Mouse (Mus musculus) limb, embryonic 14.5 days (tissue): ENCODE measurements around the gene Myo3b. TPM values are rescaled to one million over a fixed set of nuclear protein-coding genes. Genes with fewer than 3 reads are reported as not detected.

ENCODE experiments used
- ATAC-seq: fragments of 200-750 bp; cut with Nextera tagmentation; 2 replicates; pipeline ENCODE4 v1.8.0; 2017; ENCODE audit warnings: low read depth, moderate number of reproducible peaks, moderate TSS enrichment; ENCODE audit not compliant: low FRiP score
- DNase-seq: peaks from one replicate; pipeline ENCODE4 v3.0.0-alpha.2; 2015; ENCODE audit warnings: low spot score
- H3K27ac ChIP-seq: fragments of 300-500 bp; sonication (generic); replicated peaks from 2 replicates; pipeline ENCODE4 v1.5.1; 2014; ENCODE audit warnings: low read depth, mild to moderate bottlenecking, low read length, moderate library complexity, mixed read lengths
- H3K27me3 ChIP-seq: fragments of 300-500 bp; sonication (generic); 2 replicates; pipeline ENCODE4 v1.6.1; 2014; ENCODE audit warnings: low read length, mixed read lengths; ENCODE audit not compliant: control insufficient read depth, insufficient read depth
- H3K36me3 ChIP-seq: fragments of 300-500 bp; sonication (generic); 2 replicates; pipeline ENCODE4 v1.6.1; 2014; ENCODE audit warnings: mild to moderate bottlenecking, low read length, moderate library complexity, mixed read lengths; ENCODE audit not compliant: control insufficient read depth, insufficient read depth
- H3K4me1 ChIP-seq: fragments of 300-500 bp; sonication (generic); 2 replicates; pipeline ENCODE4 v1.6.1; 2014; ENCODE audit warnings: antibody characterized with exemption, low read length, mixed read lengths; ENCODE audit not compliant: control insufficient read depth, insufficient read depth
- H3K4me2 ChIP-seq: fragments of 300-500 bp; sonication (generic); replicated peaks from 2 replicates; pipeline ENCODE4 v1.6.1; 2014; ENCODE audit warnings: low read depth, mild to moderate bottlenecking, low read length, moderate library complexity; ENCODE audit not compliant: severe bottlenecking
- H3K4me3 ChIP-seq: fragments of 300-500 bp; sonication (generic); replicated peaks from 2 replicates; pipeline ENCODE4 v1.5.1; 2014; ENCODE audit warnings: low read length
- H3K9ac ChIP-seq: fragments of 300-500 bp; sonication (generic); 2 replicates; pipeline ENCODE4 v1.6.1; 2014; ENCODE audit warnings: mild to moderate bottlenecking, low read depth, low read length, moderate library complexity; ENCODE audit not compliant: severe bottlenecking
- H3K9me3 ChIP-seq: fragments of 300-500 bp; sonication (generic); 2 replicates; pipeline ENCODE4 v1.6.1; 2016; ENCODE audit warnings: low read length; ENCODE audit not compliant: control insufficient read depth
- POLR2A ChIP-seq: fragments of 200-500 bp; IDR thresholded peaks from 2 replicates; pipeline ENCODE4 v1.8.0; 2012; ENCODE audit warnings: inconsistent platforms, mild to moderate bottlenecking, moderate library complexity, borderline replicate concordance; ENCODE audit not compliant: insufficient read depth, insufficient read length; ENCODE audit errors: extremely low read depth
- WGBS: fragments of 180-500 bp; shearing (Covaris S2); extraction: QIAGEN DNeasy Blood & Tissue Kit; methylation state at CpG from one replicate; pipeline ENCODE4 v1.1.7; 2014; 5-methylcytosine and 5-hydroxymethylcytosine counted together
- polyA plus RNA-seq, 2 experiments: library from polyadenylated mRNA; depleted of rRNA in 1 of 2; stranded (reverse) in 1 of 2; unstranded in 1 of 2; fragments of >200 nt; fragmentation: Nextera tagmentation in 1 of 2; extraction: Ambion mirVana in 1 of 2; gene quantifications; 2 replicates each; pipeline versions ENCODE4 v1.2.1 to v1.2.3; 2012 to 2014

The Myo3b gene
- polyA plus RNA-seq, 2 experiments: 0.04 TPM; not detected in 1

DNA sequence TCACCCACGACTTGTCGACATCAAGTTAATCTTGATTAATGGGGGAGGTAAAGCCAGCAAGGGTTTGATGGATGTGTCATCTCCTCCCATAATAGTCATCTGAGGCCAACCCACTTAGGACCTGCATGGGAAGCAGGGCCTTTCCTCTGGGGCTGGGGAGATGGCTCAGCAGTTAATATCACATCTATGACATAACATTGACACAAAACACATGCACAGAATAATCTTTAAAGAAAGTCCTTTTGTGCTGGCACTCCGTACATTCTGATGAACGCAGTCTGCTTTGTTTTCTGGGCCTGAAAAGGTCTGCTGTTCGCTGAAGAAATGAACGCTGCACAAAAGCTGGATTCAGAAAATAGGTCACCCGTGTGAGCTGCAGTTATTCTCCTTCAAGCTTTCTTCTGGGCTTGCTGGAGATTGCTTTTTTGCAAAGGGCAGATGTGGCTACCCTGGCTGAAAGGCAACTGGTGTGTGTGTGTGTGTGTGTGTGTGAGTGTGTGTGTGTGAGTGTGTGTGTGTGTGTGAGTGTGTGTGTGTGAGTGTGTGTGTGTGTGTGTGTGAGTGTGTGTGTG, 26.9 kb downstream of the Myo3b start:
- 73% methylated on average over 7 of the region's 7 CpGs for WGBS
- no peaks in the 10 kb centered on the region for H3K4me1 ChIP-seq
- no peaks in the 10 kb centered on the region for H3K9me3 ChIP-seq
- no peak overlapping the region for H3K4me3 ChIP-seq
- H3K27ac ChIP-seq: no peak overlapping the region
- no peak overlapping the region for H3K9ac ChIP-seq
- no peak for DNase-seq
- H3K27me3 ChIP-seq: no peaks in the 10 kb centered on the region
- H3K4me2 ChIP-seq: no peak overlapping the region
- no peaks in the 10 kb centered on the region for H3K36me3 ChIP-seq
- ATAC-seq: no peak
- no peak for TF ChIP-seq POLR2A

DNA sequence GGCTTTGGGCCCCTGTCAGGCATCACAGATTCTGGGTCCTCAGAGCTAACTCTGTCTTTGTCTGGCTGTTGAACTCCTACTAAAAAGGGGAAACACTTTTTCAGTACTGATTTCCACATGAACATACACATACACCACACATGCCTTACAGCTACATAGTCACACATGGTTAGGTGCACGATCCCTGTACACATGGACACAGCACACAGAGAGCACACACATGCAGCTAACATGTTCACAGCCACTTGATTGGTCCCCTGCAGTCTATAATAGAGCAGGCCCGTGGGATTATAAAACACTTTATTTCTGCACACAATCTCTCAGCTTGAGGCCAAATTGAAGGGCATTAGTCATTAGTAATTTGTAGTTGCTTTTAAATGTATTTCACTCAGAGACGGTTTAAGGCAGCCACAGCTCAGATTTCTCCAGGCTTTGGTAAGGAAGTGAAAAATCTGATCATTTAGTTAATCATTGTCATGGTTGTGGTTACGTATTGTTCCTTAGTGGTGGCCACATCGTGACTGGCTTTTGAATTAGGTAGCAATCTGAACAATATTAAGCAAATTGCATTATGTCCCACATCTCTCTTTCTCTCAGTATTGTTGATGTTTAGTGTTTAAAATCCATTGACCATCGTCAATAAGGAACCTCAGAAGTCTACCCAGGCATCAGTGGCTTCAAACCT, 27.6 kb downstream of the Myo3b start:
- no peak for TF ChIP-seq POLR2A
- Histone ChIP-seq H3K4me3 (no peak overlapping the region), H3K36me3 (no peaks in the 10 kb centered on the region), H3K4me2 (no peak overlapping the region), H3K9me3 (no peaks in the 10 kb centered on the region), H3K9ac (no peak overlapping the region), H3K27me3 (no peaks in the 10 kb centered on the region), H3K4me1 (no peaks in the 10 kb centered on the region), H3K27ac (no peak overlapping the region)
- 60% methylated on average over 6 of the region's 6 CpGs for WGBS
- no peak for ATAC-seq
- DNase-seq: no peak

DNA sequence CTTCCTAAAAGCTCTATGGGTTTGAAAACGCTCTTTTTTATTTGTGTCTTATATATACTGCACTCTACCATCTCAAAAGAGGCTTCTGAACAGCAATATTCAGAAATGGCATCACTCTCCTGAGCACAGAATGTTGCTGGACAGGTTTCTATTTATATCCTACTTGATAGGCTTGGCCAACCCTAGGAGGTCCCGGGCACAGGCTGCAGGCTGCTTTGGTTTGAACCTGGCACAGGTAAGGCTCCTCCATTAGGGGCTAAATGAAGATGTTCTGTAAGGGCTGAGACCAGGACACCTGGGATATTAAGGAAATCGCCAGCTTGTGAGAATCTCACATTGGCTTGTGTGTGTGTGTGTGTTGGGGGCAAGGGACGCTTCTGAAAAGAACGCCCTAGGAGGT, 30.9 kb downstream of the Myo3b start:
- no peak for TF ChIP-seq POLR2A
- ATAC-seq: no peak
- WGBS: 76% methylated on average over 5 of the region's 5 CpGs

DNA sequence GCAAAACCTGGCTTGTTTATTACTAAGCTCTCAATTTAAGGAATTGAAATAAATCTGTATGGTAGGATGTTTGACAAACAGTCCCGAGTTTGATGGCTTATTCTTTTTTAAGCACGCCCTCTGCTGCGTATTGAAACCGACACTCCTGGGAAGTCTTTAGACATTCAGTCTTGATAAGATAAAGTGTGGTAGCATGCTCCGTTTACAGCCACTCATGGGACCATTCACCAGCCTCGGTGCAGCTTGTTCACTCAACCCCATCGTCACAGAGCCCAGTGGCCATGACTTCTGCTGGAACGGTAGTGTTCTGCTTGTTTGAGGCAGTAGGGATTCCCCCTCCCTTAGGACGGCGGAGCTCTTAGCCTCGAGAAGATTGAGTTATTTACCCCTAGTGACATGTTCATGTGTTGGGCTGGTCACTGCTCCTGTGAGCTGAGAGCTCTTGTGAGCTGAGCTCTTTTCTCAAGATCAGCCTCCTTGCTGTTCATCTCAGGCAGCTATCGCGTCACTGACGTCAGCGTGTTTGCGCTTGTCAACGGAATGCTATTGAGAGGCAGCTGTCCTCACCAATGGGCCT, 44.6 kb downstream of the Myo3b start:
- no peak overlapping the region for H3K4me2 ChIP-seq

More for the DNA sequence above, 30.9 kb downstream of the Myo3b start:
- H3K9ac ChIP-seq: no peak overlapping the region
- H3K36me3 ChIP-seq: no peaks in the 10 kb centered on the region
- H3K9me3 ChIP-seq: no peaks in the 10 kb centered on the region
- H3K27me3 ChIP-seq: no peaks in the 10 kb centered on the region
- no peak for DNase-seq
- no peak overlapping the region for H3K27ac ChIP-seq
- no peak overlapping the region for H3K4me3 ChIP-seq
- H3K4me1 ChIP-seq: no peaks in the 10 kb centered on the region
- no peak overlapping the region for H3K4me2 ChIP-seq

DNA sequence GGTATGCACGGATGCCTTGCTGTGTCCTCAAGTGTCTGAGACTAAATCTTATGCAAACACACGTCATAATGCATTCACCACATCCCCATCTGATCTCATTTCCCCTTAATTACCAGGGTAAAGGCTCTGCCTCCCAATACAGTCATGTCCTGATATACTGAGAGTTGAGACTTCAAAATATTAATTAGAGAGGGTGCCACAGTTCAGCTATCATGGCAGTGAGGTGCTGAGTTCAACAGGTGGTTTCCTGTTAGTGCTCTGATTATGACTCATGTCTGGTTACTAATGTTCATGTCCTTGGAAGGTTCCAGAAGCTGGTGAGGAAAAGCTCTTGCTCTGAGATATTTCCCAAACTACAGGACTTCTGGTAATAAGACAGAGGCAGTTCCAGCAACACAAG, 52.3 kb downstream of the Myo3b start:
- Histone ChIP-seq H3K4me1 (no peaks in the 10 kb centered on the region), H3K9me3 (no peaks in the 10 kb centered on the region), H3K4me2 (no peak overlapping the region), H3K36me3 (no peaks in the 10 kb centered on the region), H3K9ac (no peak overlapping the region), H3K27ac (no peak overlapping the region), H3K27me3 (no peaks in the 10 kb centered on the region), H3K4me3 (no peak overlapping the region)
- 72% methylated on average over 2 of the region's 2 CpGs for WGBS
- TF ChIP-seq POLR2A: no peak
- no peak for ATAC-seq
- no peak for DNase-seq

More for the DNA sequence above, 44.6 kb downstream of the Myo3b start:
- H3K9me3 ChIP-seq: no peaks in the 10 kb centered on the region
- DNase-seq (no peak), ATAC-seq (no peak)
- H3K4me1 ChIP-seq: no peaks in the 10 kb centered on the region
- no peak for TF ChIP-seq POLR2A
- no peaks in the 10 kb centered on the region for H3K27me3 ChIP-seq
- H3K4me3 ChIP-seq: no peak overlapping the region
- 81% methylated on average over 17 of the region's 17 CpGs for WGBS
- no peaks in the 10 kb centered on the region for H3K36me3 ChIP-seq
- no peak overlapping the region for H3K27ac ChIP-seq
- H3K9ac ChIP-seq: no peak overlapping the region
